Mouse (Mus musculus) thymus, adult 2 months (tissue): ENCODE data around the gene Ogn.

Experiments
- CTCF ChIP-seq: fragments of 200-500 bp; IDR thresholded peaks from 2 replicates; pipeline ENCODE4 v1.5.1; 2012; ENCODE audit warnings: mild to moderate bottlenecking, control low read depth, low read length, moderate library complexity, borderline replicate concordance; ENCODE audit not compliant: control insufficient read depth, poor library complexity, insufficient read depth; ENCODE audit errors: extremely low read depth
- POLR2A ChIP-seq: fragments of 200-500 bp; IDR thresholded peaks from 2 replicates; pipeline ENCODE4 v1.6.1; 2012; ENCODE audit warnings: mild to moderate bottlenecking, low read length, control low read depth, moderate library complexity; ENCODE audit not compliant: control insufficient read depth, poor library complexity, insufficient read depth; ENCODE audit errors: extremely low read depth

GRCm38 (mm10) chr13:49586062-49586461 is 21.8 kb upstream of the Ogn start:
- no peak for TF ChIP-seq CTCF
- TF ChIP-seq POLR2A, result no peak
